ENCODE assay signal across 2 mouse cellular contexts in genomic region chr6:122136341-122136740, GRCm38 (mm10).
DNase-seq lines count a peak whose midpoint lies in the region; TF ChIP-seq lines count a peak whose summit lies in the region.
"Not testable (repeated sequence)": the region's sequence is repeated elsewhere in the genome, so short reads cannot be mapped to it uniquely, and the experiment has no call there.

No protein-coding gene starts in this region.

- peak; percentile 27 for DNase-seq in heart, adult 11 months
- peak; percentile 90 for DNase-seq in liver, adult 2 months (ENCODE audit: extremely low read depth, low read depth, low spot score)

- H3K27ac ChIP-seq in liver, adult 2 months (replicated peaks; ENCODE audit: insufficient read depth, low read depth, low read length), result peak overlapping the region; percentile 90

- peaks cover 19% of the 10 kb centered on the region for H3K36me3 ChIP-seq in liver, adult 2 months (ENCODE audit: control insufficient read depth, insufficient read depth, low read length)

- H3K4me1 ChIP-seq in liver, adult 2 months (ENCODE audit: control insufficient read depth, insufficient read depth, low read length), result not testable (repeated sequence)

- peak overlapping the region; percentile 82 for H3K9ac ChIP-seq in liver, adult 2 months (ENCODE audit: low read depth, low read length)

- H3K79me2 ChIP-seq in liver, adult 2 months (ENCODE audit: control insufficient read depth, insufficient read depth, low read length), result not testable (repeated sequence)

- H3K4me3 ChIP-seq in liver, adult 2 months (ENCODE audit: insufficient read depth, low read depth, low read length), result peak overlapping the region; percentile 71

- H3K27me3 ChIP-seq in liver, adult 2 months (ENCODE audit: control insufficient read depth, insufficient read depth, low read length), result not testable (repeated sequence)

- not testable (repeated sequence) for TF ChIP-seq CTCF in liver, adult 2 months (IDR thresholded peaks at IDR 0.05; ENCODE audit: low read depth, low read length)

- TF ChIP-seq POLR2A in liver, adult 2 months (IDR thresholded peaks at IDR 0.05; ENCODE audit: extremely low read depth, insufficient read depth, low read length), result not testable (repeated sequence)
